Mouse (Mus musculus) urinary bladder, adult 2 months (tissue): ENCODE data around the gene Galntl5. TPM values are rescaled to one million over a fixed set of nuclear protein-coding genes. Genes with fewer than 3 reads are reported as not detected.

ENCODE experiments used
- polyA plus RNA-seq: library from polyadenylated mRNA; depleted of rRNA; stranded (reverse); fragments of >200 nt; gene quantifications from 2 replicates; pipeline ENCODE4 v1.2.3, GENCODE M21; 2012; rRNA removed

Gene Galntl5
- polyA plus RNA-seq, 1 experiment: not detected

Other genes with a start within 250 kb of the Galntl5 start
- 142 and 145 TPM in 2 replicates for gene Prkag2, start 80.8 kb upstream of the Galntl5 start, polyA plus RNA-seq
- 27.0 and 30.9 TPM in 2 replicates for gene Galnt11, start 40.4 kb downstream of the Galntl5 start, polyA plus RNA-seq
- not detected in 2 replicates for gene E130116L18Rik, start 41.7 kb downstream of the Galntl5 start, polyA plus RNA-seq